Mouse (Mus musculus) large intestine, adult 2 months (tissue): ENCODE data around the gene Arfip1. TPM values are rescaled to one million over a fixed set of nuclear protein-coding genes. Genes with fewer than 3 reads are reported as not detected.
A peak's percentile ranks its signal among the peaks of the same experiment; 100 is the strongest.

ENCODE experiments used
- DNase-seq: peaks from one replicate; pipeline ENCODE4 v3.0.0-alpha.2; 2012; ENCODE audit warnings: low read depth, low spot score
- WGBS: fragments of 180-500 bp; shearing (Covaris S2); methylation state at CpG from one replicate; pipeline ENCODE4 v1.1.7; 2018; 5-methylcytosine and 5-hydroxymethylcytosine counted together
- polyA plus RNA-seq: library from polyadenylated mRNA; depleted of rRNA; stranded (reverse); fragments of >200 nt; gene quantifications from 2 replicates; pipeline ENCODE4 v1.2.3, GENCODE M21; 2012; rRNA removed

Arfip1 gene
- 12.0 and 18.1 TPM in 2 replicates for polyA plus RNA-seq

DNA sequence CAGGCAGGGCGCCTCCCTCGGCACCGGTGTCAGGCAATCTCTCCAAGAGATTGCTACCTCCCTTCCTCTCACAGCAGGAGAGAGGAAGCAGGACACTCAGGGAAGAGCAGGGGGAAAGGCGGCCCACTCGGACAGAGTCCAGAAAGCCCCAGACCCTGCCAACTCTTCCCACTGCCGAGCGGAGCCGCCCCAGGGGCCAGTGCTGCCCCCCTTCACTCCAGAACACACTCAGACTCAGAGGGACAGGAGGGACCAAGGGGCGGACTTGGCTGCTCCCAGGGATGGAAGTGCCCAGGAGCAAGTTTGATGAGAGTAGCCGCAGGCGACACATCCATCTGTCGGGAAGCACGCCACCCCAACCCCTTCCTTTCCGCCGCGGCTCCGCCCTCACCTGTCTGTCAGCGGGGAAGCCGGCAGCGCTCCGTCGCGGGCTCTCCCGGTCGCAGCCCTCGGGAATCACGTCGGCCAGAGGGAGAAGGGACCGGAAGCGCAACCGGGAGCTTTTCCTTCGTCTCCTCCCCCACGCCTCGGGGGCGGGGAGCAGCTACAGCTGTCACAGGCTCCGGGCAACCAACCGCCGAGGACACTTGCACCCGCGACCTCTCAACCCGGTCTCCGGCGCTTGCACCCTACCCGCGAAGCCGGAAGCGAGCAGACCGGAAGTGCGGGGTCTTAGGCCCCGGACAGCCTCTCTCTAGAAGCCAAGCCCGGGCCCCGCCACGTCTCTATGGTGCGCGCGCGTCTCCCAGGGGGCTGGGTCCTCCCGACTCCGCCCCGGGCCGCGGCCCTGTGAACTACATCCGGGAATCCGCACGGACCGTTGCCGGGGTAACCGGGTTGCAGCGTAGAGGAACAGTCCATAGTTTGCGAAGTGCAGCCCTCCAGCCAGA, at the start of gene Arfip1:
TSS of gene Arfip1 (minus strand) at position 603 of the 890 bp plus-strand sequence.
- peak; percentile 88 for DNase-seq
- under 1% methylated on average over 70 of the region's 70 CpGs for WGBS

DNA sequence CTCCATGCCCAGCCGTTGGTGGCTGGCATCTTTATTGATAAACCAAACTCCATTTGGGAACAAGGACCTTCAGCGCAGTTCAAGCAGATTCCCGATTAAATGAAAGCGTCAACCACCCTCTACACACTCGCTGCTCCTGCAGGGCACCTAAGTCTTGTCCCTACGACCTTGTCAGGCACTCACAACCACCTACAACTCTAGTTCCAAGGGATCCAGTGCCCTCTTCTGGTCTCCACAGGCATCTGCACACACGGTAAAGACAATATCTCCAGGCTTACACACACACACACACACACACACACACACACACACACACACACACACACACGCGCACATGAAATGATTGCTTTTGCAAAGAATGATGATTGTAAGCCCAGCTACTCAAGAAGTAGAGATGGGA, 49.2 kb upstream of the Arfip1 start:
- DNase-seq, result no peak
- WGBS, result 97% methylated on average over 9 of the region's 9 CpGs

DNA sequence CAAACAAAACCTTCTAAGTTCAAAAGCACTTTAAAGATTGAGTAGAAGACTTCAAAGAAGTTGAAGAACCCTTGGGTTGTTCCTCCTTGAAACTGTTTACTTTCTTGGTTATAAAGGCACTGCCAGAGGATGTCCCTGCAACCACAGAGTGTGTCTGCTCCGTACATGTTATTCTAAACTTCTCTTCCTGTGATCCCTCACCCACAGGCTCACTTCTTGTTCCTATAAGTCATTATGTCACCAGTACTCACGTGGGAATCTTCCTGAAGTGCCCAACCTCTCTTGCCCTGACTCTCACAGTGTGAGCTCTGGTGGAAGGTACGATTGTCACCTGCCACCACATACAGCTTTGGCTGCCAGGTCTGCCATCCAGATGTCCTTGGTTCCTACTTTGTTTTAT, 39.6 kb upstream of the Arfip1 start:
- WGBS, result 7% methylated on average over 3 of the region's 3 CpGs
- no peak for DNase-seq

DNA sequence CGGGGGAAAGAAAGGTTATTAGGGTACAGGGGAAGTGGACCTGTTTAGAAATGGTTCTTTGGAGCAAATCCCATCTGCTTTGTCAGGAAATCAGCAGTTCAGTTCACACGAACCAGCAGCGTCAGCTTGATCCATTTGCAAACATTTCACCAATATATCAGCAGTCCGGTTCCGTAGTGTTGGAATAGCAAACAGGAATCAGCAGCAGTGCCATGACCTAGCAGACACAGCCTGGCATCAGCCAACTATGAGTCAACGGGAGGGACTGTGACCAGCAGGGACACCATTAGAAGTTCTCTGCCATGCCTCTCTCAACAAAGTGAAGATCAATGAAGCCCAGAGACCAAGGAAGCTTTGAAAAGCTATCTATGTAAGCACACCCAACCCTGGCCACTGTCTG, 37.3 kb upstream of the Arfip1 start:
- no peak for DNase-seq
- 92% methylated on average over 6 of the region's 6 CpGs for WGBS

DNA sequence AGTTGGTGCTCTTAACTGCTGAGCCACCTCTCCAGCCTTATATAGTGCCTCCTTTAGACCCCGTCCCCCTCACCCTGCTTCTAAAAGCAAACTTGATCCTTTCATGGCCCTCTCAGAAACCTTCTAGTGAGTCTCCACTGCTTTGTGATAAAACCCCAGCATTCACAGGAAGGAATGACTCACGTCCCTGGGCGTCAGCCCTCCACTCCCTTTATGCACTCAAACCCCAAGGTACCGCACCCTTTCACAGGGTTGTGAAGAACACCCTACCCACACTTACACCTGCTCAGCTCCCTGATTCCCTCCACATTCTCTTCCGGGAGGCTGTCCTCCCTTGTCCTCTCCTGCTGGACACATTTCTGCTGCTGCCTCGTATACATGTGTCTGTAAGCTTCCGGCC, 36.6 kb upstream of the Arfip1 start:
- DNase-seq, result no peak
- WGBS, result 75% methylated on average over 7 of the region's 7 CpGs

DNA sequence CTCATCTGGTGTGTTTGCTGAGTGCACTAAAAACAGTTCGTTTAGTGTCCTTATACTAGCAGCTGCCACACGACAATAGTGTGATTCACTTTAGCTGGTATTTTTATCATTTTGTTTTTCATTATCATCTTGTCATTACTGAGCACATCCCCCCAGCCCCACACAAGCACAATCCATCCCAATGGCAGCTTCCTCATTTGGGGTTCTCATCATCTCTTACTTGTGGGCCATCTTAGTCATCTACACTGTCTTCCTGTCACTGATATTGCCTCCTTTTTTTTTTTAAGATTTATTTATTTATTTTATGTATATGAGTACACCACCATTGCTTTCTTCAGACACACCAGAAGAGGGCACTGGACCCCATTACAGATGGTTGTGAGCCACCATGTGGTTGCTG, 36.2 kb upstream of the Arfip1 start:
- no peak for DNase-seq
- WGBS, result 77% methylated on average over 2 of the region's 2 CpGs

DNA sequence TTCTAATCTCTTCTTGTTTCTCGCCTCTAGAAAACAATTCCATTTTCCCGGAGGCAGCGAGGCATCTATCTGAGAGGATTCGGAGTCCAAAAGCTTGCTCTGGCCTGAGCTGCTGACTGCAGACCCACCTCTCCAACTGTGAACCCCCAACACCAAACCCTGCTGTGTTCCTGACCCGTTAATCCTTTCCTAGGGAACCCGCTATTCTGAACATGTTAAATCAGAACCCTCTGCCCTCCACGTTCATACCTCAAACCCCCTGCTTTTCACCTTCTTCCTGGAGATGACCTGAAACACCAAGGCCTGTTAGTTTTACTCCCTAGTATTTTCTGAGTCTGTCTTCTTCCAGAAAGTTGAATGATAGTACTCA, 33.4 kb upstream of the Arfip1 start:
- DNase-seq, result no peak
- 56% methylated on average over 7 of the region's 7 CpGs for WGBS

DNA sequence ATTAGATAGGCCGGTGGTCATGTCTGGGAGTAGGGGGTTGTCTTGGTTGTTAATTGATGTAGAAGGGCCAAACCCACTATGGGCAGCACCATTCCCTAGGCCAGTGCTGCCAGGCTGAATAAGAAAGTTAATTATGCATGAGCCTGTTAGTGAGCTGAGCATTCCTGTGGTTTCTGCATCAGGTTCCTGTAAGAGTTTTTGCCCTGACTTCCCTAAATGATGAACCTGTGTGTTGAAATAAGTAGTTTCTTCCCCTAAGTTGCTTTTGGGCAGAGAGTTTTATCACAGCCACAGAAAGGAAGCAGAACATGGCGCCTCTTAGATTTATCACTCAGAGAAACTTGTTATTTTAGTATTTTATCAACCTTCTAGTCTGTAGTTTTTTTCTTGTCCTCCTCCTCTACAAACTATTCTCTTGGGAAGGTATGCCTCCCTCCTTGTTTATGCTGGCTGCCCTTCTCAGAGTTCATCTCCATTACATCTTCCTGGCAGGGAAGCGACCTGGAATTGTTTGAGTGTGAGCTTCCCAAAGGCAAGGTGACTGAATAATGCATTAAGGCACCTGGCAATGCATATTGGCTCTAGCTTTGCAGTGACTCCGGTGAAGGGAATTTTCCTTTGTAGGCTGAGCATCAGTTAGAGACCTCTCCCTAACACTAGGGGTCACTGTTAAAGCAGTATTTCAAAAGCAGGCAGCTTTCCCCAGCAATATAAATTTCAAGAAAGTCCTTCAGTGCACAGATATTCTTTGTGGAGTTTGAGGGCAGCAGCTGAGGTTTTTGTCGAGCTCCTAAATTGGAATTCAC, 32.8 kb upstream of the Arfip1 start:
- 32% methylated on average over 5 of the region's 5 CpGs for WGBS
- DNase-seq, result no peak

DNA sequence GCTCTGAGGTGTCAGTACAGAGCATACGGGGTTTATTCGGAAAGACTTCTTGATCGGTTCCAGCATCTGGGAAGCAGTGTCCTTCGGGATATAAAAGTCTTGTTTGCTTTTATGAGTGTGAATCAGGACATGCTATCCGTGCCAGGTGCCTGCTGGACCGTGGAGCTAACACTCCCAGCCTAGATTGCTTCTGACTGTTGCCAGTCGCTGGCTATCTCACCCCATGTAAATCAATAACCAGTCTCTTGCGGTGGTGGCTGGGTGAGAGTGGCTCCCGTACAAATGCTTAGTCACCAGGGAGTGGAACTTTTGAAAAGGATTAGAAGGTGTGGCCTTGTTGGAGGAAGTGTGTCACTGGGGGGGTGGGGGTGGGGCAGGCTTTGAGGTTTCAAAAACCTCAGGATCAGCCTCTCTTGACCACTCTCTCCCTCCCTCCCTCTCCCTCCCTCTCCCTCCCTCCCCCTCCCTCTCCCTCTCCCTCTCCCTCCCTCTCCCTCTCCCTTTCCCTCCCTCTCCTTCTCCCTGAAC, 27.8 kb upstream of the Arfip1 start:
- no peak for DNase-seq
- WGBS, result 28% methylated on average over 9 of the region's 9 CpGs

DNA sequence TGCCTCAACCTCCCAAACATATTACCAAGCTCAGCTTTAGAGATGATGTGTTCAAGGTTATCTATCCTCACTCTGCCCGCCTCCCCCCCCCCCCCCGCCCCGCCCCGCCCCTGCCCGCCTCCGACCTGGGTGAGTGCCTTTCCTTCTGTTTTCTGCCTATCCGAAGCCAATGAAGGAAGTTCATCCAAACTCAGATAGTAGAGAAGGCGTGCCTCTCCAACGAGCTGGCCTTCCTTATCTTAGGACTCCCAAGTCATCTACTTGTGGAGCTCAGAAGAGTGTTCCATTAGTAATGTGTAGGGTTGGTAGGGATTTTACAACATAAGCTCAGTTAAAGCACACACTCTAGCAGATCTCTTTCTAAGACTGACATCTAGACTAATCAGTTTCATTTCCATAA, 20.8 kb upstream of the Arfip1 start:
- DNase-seq, result no peak
- WGBS, result 24% methylated on average over 7 of the region's 9 CpGs

DNA sequence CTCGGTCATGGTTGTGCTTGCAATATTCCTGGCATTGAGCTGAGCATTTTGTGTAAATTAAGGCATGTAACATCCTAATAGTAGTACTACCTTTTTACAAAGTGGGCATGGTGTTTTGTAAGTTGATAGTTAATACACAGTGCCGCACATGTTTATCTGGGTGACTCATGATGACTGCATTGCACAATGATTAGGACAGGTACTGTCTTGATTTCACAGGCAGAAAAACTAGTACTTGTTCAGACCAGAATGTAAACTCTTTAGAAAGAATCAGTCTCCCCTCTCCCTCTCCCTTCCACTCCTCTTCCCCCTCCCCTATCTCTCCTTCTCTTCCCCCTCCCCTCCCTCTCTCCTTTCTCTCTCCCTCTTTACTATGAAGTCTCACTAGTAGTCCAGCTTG, 20.3 kb upstream of the Arfip1 start:
- WGBS, result 76% methylated on average over 2 of the region's 2 CpGs
- DNase-seq, result no peak

DNA sequence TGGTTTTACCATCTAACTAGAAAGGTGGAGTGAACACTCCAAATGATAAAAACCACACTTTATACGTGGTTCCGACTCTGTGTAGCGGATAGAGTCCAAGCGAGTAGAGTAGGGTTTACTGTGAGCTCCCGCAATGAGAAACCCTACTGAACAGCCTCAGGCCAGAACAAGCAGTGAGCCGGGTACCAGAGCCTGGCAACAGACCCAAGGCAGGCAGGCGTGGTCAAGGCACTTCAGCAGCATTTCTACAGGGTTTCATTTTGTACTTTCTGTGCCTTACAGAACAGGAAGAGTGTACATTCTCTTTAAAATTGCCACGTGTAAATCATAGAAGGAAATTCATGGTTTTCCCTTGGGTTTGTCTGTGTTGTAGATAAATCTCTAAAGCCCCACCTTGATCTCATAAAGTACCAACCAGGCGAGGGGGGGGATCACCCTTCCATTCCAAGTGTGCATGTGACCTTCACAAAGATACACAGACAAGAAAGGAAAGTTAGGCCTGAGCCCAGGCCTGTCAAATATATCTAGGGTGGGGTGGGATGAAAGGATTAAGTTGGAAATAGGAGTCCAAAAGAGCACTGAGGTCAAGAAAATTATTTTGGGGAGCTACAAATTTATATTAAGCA, 19.6 kb upstream of the Arfip1 start:
- WGBS, result 59% methylated on average over 9 of the region's 9 CpGs
- no peak for DNase-seq

DNA sequence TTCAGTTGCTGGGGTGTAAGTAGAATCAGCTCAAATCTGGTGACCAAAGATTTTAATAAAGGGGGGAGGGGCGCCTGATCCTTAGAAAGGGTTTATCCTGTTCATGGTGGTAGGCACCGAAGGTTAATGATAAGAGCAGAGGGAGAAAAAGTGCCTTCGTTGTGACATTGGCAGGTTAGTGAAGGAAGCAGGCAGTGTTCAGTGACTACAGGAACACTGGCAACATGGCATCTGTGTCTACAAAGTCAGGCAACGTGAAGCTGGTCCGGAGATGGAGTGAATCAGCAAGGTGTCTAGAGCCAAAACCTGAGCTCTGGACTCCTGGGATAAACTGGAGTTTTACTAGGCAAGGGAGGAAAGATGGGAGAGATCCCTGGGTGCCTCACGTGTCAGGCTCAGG, 16.3 kb upstream of the Arfip1 start:
- WGBS, result 89% methylated on average over 6 of the region's 6 CpGs
- DNase-seq, result no peak

DNA sequence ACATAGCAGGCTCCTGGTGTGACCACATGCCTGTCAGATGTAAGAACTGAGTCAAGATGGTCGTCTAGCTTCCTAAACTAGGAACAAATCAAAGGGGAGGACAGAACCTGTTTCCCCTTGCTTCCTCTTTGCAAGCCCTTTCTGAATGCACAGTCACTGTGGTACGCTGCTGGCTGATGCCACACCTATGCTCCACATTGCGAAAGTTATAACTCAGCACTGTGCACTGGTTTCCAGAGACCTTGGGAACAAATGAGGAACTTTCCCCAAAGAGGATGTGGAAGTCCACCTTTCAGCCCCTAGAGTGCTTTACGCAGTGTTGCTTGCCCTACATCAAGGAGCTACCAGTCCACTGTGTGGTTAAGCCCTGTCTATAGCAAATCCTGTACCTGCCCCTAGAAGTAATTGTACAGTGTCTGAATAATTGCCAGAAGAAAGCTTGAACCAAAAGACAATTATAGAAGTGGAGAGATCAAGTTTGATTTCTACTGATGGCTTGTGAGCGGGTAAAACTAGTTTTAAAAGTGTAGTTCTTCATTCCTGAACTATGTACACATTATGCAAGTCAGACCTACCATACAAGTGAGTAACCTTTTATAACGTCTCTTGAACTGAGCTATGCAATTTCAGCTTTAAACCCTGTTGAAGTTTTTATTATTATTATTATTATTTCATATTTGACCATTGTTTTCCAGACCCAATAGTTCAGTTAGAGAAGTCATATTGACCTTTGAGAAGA, 15.7 kb upstream of the Arfip1 start:
- DNase-seq, result no peak
- WGBS, result 61% methylated on average over 6 of the region's 6 CpGs

DNA sequence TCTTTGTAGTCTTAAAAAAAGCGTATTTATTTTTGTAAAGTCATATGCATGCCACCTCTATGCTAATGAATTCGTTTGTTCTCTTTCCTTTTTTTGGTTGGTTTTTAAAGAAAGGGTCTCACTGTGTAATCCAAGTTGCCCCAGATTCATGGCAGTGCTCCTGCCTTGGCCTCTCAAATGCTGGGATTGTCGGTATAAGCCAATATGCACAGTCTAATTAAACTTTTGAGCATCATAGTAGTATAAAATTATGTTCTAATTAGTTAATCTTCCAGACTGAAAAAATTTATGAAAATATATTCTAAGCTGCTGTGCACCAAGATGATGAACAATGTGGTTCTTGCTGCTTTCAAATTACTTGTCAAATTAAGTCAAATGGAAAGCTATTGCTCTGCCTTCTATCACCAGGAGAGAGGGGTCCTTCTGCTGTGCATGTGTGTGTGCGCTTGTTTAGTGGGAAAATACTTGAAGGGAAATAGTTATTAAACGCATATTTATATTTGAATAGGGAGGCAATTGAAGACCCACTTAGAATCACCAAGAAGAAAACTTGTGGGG, 13.3 kb upstream of the Arfip1 start:
- no peak for DNase-seq

DNA sequence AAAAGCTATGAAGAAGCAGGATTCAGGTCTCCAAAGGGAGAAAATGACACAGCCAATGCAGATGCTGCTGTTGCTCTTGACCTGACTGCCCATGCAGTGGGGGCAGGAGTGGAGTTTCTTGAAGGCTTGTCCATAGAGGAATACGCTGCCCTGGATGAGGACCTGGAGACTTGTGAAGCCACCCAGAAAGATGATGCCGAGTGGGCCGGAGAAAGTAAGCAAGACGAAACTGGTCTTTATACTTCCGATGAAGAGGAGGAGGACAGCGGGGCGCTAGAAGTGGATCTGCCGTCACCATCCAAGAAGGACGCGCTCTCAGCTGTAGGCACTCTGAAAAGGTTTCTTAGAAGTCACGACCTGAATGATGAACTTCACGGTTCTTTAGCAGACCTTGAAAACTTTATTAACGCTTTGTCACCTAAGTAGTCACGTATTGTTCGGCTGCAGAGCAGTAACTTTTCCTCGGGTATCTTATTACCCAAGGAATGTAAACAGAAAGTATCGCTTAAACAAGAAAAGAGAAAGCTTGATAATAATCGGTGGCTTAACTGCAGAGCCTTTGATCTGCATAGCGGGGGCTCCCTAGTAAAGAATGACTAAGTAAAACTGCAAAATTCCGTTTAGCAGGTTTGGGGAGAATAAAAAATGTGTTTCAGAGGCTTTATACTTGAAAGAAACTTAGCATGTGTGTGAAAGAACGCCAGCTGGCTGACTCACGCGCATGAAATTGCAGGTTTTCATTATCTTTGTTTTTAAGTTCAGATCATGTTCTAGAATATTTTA, 12.7 kb upstream of the Arfip1 start:
- DNase-seq, result no peak
- 5% methylated on average over 23 of the region's 23 CpGs for WGBS

More for the DNA sequence above, 13.3 kb upstream of the Arfip1 start:
- 43% methylated on average over 5 of the region's 5 CpGs for WGBS

DNA sequence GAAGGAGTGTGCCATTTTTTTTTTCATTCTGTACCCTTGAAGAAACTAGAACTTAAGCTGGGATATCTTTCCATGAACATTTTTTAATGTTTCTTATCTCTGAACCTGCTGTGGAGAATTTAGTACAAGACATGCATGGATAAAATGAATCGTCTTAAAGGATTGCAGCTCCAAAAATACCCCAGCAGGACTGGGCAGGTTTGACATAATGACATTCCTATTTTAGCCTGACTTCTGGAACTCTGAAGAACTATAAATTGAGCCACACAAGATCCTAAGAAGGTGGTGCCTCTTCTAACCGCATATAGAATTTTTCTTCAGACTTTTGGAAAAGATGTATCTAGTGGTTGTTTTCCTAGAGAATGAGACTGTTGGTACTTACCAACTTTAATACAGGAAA, 10.8 kb upstream of the Arfip1 start, which contains the start of gene Tigd4:
TSS of gene Tigd4 (plus strand) at position 301 of the 400 bp plus-strand sequence.
- DNase-seq, result no peak
- 91% methylated on average over 2 of the region's 2 CpGs for WGBS

DNA sequence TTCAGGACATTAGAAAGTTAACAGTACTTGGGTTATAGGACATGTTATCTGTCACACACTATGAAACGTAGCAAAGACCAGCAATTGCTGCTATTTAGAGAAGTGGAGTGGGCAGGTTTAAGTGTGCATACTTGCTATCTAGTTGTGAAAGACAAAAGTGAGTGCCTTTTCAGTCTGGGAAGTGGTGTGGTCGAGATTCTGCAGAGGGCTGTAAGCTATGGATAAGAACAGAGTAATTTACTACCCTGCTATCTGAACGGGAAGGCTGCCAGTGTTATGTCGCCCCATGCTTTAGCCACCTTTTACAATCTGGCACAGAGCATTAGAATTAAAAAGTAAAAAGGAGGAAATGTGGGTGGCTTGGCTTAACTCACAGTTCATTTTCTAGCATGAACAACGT, 4.3 kb upstream of the Arfip1 start:
- WGBS, result 14% methylated on average over 5 of the region's 5 CpGs
- DNase-seq, result no peak
